Comparison of ENCODE assay signal across 29 mouse cellular contexts in genomic region chr4:102959409-102959808, GRCm38 (mm10). TPM values are rescaled to one million over a fixed set of nuclear protein-coding genes. Genes with fewer than 3 reads are reported as not detected.
DNase-seq lines count a peak whose midpoint lies in the region; ATAC-seq lines count a peak whose summit lies in the region.
"Had no signal": no experiment of that assay in that cellular context is flagged by ENCODE, and none has a peak within 500 bp of the region (broad histone marks: within the 10 kb centered on the region; RNA-seq: fewer than 3 reads in every experiment).

No protein-coding gene starts in this region.

- peak; percentile 64 for ATAC-seq in granulocyte monocyte progenitor cell, adult 5-6 weeks (replicated peaks; ENCODE audit: poor library complexity, severe bottlenecking)
- ATAC-seq in inflammation-experienced regulatory T-cells, adult 6 months, result no peak
- ATAC-seq: activated CD4-positive, CD25-positive, alpha-beta regulatory T cell, adult 4 months; CD4-positive, CD25-positive, alpha-beta regulatory T cell, adult 4 months; forebrain, embryonic 14.5 days; forebrain, postnatal 0 days had no signal

- no peaks in the 10 kb centered on the region for H3K27me3 ChIP-seq in splenic B cell, adult 2 months (ENCODE audit: control insufficient read depth, insufficient read depth, low read length, poor library complexity, severe bottlenecking)
- H3K27me3 ChIP-seq: embryonic facial prominence, embryonic 12.5 days; embryonic facial prominence, embryonic 15.5 days; hindbrain, embryonic 12.5 days; hindbrain, embryonic 15.5 days had no signal

- peak; percentile 16 for DNase-seq in thymus, postnatal 0 days (ENCODE audit: low spot score)
- no peak for DNase-seq in thymus, postnatal 10 days (ENCODE audit: low spot score in 2 of 2)
- peak; percentile 40 for DNase-seq in splenic B cell, adult 2 months (ENCODE audit: low read depth, low spot score)
- DNase-seq in heart, adult 11 months, result no peak
- DNase-seq: adrenal gland, adult 8-10 months; adrenal gland, postnatal 25 days; cerebellum, adult 18-20 months; cerebellum, adult 9-10 months; cerebellum, postnatal 14 days; forebrain, postnatal 0 days; gastrocnemius, postnatal 25 days had no signal

- H3K36me3 ChIP-seq in splenic B cell, adult 2 months (ENCODE audit: control insufficient read depth, insufficient read depth, low read length, poor library complexity, severe bottlenecking), result no peaks in the 10 kb centered on the region
- H3K36me3 ChIP-seq: embryonic facial prominence, embryonic 12.5 days; embryonic facial prominence, embryonic 15.5 days; hindbrain, embryonic 12.5 days had no signal

RNA-seq across cellular contexts. Expression of gene Tctex1d1, which starts 19.0 kb away (rescaled TPM):
- polyA plus RNA-seq in thymus, postnatal 0 days (2015; fragmentation: Nextera tagmentation; extraction: Ambion mirVana), result 52.0 and 62.1 TPM in 2 replicates
- 9.4 and 25.4 TPM in 2 replicates for total RNA-seq in granulocyte monocyte progenitor cell, adult 5-6 weeks (2014; fragmentation: Nextera tagmentation)
- 22.0 and 28.2 TPM in 2 replicates for total RNA-seq in granulocyte monocyte progenitor cell, adult 5-6 weeks (2017)
- polyA plus RNA-seq in inflammation-experienced regulatory T-cells, adult 6 months (2017; shearing (Covaris generic)), result under 1 TPM in 1 of 3 experiments, not detected in 2; 0.58 TPM
- total RNA-seq: adrenal gland, adult 8-10 months; adrenal gland, postnatal 25 days; gastrocnemius, adult 8-10 months; gastrocnemius, postnatal 25 days; heart, adult 8-10 months; heart, postnatal 25 days; hematopoietic stem cell, adult 5-6 weeks; MEL had no signal
- polyA plus RNA-seq: C2C12; CD4-positive, CD25-positive, alpha-beta regulatory T cell, adult 4 months; heart, embryonic 11.5 days; heart, embryonic 14.5 days; heart, postnatal 0 days had no signal

Comparison
In these comparisons a context has a peak if more than half of its experiments do, and no peak if none do; other contexts are left out.
1. DNase-seq: peak in thymus, postnatal 0 days (single experiment) and splenic B cell, adult 2 months (single experiment); none in thymus, postnatal 10 days (0 of 2) and heart, adult 11 months (single experiment).
2. RNA of gene Tctex1d1, which starts 19.0 kb away (polyA plus RNA-seq): 52.0 to 62.1 TPM in thymus, postnatal 0 days; 0.58 TPM in inflammation-experienced regulatory T-cells, adult 6 months; every median in the first group is over 10 times any median in the second.